Mouse (Mus musculus) embryonic facial prominence, embryonic 10.5 days (tissue): Measurements from ENCODE around the gene Boll. TPM values are rescaled to one million over a fixed set of nuclear protein-coding genes. Genes with fewer than 3 reads are reported as not detected.

Source experiments
- DNase-seq: peaks from one replicate; pipeline ENCODE4 v3.0.0-alpha.2; 2017; ENCODE audit warnings: low spot score
- H3K27ac ChIP-seq: fragments of 300-500 bp; sonication (generic); replicated peaks from 2 replicates; pipeline ENCODE4 v1.5.1; 2016; ENCODE audit warnings: mild to moderate bottlenecking
- H3K27me3 ChIP-seq: fragments of 300-500 bp; sonication (generic); replicated peaks from 2 replicates; pipeline ENCODE4 v1.6.1; 2016; ENCODE audit warnings: low read depth, mild to moderate bottlenecking; ENCODE audit not compliant: poor library complexity, severe bottlenecking
- H3K36me3 ChIP-seq: fragments of 300-500 bp; sonication (generic); replicated peaks from 2 replicates; pipeline ENCODE4 v1.6.1; 2016; ENCODE audit warnings: mild to moderate bottlenecking, moderate library complexity
- H3K4me1 ChIP-seq: fragments of 300-500 bp; sonication (generic); 2 replicates; pipeline ENCODE4 v1.6.1; 2016
- H3K4me3 ChIP-seq: fragments of 300-500 bp; sonication (generic); 2 replicates; pipeline ENCODE4 v1.5.1; 2016; ENCODE audit warnings: mild to moderate bottlenecking, moderate library complexity
- H3K9me3 ChIP-seq: fragments of 300-500 bp; sonication (generic); 2 replicates; pipeline ENCODE4 v1.6.1; 2016; ENCODE audit warnings: mild to moderate bottlenecking
- WGBS: fragments of 180-500 bp; shearing (Covaris S2); methylation state at CpG from one replicate; pipeline ENCODE4 v1.1.7; 2016; 5-methylcytosine and 5-hydroxymethylcytosine counted together
- polyA plus RNA-seq: library from polyadenylated mRNA; unstranded; fragments of >200 nt; fragmentation: Nextera tagmentation; extraction: Ambion mirVana; gene quantifications from 2 replicates; pipeline ENCODE4 v1.2.1, GENCODE M21; 2016

Boll gene
- polyA plus RNA-seq, 1 experiment from 2014 or later, result not detected

DNA sequence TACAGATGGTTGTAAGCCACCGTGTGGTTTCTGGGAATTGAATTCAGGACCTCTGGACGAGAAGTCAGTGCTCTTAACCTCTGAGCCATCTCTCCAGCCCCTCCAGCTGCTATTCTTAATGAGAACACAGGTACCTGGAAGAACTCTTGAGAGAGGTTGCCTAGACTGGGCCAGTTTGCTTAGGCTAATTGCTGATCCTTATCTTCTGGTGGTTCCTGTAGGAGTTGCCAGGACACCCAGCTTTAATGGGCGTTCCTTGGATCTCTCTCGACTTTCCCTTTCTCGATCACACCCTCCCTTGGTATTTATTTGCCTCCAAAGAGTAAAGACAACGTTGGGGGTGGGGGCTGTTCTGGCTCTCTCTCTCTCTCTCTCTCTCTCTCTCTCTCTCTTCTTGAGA, 149.8 kb downstream of the Boll start:
- peaks cover 30% of the 10 kb centered on the region for H3K4me1 ChIP-seq
- no peak for DNase-seq
- H3K4me3 ChIP-seq, result no peak overlapping the region
- 72% methylated on average over 6 of the region's 6 CpGs for WGBS
- H3K27me3 ChIP-seq, result no peaks in the 10 kb centered on the region
- no peaks in the 10 kb centered on the region; the same call in 1 of the 2 replicates for H3K36me3 ChIP-seq
- H3K27ac ChIP-seq, result no peak overlapping the region
- no peaks in the 10 kb centered on the region for H3K9me3 ChIP-seq

DNA sequence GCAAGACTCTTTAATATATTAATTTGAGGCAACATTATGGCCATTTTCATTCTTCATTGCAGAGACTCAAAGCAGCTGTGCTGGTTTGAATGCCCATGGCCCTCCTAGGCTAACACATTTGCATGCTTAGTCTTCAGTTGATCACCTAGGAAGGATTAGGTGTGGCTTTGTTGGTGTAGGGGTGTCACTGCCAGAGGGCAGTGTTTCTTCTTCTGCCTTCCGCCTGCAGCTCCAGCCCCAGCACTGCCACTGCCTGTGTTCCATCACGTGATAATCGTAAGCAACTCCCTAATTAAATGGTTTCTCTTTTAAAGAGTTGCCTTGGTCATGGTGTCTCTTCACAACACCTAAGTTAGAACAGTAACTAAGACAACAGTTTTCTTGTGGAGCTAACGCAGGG, 150.5 kb downstream of the Boll start:
- Histone ChIP-seq H3K4me1 (peaks cover 30% of the 10 kb centered on the region), H3K36me3 (no peaks in the 10 kb centered on the region; the same call in 1 of the 2 replicates), H3K27me3 (no peaks in the 10 kb centered on the region), H3K9me3 (no peaks in the 10 kb centered on the region), H3K4me3 (no peak overlapping the region), H3K27ac (no peak overlapping the region)
- WGBS, result 79% methylated on average over 4 of the region's 4 CpGs
- DNase-seq, result no peak

DNA sequence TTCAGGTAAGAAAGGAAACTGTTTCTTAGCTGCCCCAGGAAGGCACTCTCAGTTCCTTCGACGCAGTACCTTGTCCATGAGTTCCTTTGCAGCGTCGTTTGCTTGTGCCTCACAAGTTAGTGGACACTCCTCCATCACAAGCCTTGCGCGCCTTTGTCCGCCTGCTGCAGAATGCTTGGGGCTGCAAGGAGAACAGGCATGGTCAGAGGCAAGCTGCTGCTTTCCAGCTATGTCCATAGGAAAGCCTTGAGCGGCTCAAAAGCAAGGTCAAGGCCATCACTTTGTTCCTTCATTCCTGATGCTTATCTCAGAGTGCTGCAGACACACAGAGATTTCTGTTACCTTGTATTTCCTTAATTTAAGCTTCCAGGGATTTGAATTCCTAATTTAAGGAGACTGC, 152.2 kb downstream of the Boll start:
- Histone ChIP-seq H3K27me3 (no peaks in the 10 kb centered on the region), H3K4me3 (no peak overlapping the region), H3K36me3 (peaks cover 3% of the 10 kb centered on the region; the same call in 1 of the 2 replicates), H3K4me1 (peaks cover 33% of the 10 kb centered on the region), H3K9me3 (no peaks in the 10 kb centered on the region), H3K27ac (peak overlapping the region; percentile 75)
- 75% methylated on average over 8 of the region's 8 CpGs for WGBS
- no peak for DNase-seq

DNA sequence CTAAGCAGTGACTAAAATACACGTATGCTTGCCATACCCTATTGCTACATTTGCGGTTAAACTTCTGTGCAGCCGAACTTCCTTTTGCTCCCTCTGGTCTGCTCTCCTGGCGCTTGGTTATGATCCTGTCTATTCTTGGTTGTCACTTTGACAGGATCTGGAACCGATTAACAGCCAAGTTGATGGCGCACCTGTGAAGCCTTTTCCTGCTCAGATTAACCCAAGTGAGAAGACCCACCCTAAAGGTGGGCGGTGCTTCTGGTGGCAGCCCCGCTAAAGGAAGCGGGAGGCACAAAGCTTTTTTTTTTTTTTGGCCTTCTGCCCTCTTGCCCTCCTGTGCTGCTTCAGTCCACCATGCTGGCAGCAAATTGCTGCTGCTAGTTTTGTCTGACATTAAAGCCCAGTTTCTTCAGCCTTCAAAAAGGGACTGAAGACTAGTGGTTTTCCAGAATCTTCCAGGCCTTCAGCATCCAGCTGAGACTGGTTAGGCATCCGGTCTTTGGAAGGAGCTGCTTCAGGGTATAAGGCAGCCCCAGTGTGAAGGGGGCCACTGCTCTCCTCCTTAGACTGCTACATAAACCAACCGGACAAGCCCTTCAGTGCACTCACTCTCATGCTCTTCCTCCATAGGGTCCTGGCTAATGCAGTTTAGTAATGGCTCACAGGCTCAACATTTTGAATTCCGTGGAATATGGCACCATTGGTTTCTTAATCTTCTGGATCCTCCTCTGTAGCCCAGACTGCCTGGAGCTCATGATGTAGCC, 152.9 kb downstream of the Boll start:
- Histone ChIP-seq H3K9me3 (no peaks in the 10 kb centered on the region), H3K27me3 (no peaks in the 10 kb centered on the region), H3K36me3 (peaks cover 3% of the 10 kb centered on the region; the same call in 1 of the 2 replicates), H3K4me1 (peaks cover 35% of the 10 kb centered on the region), H3K4me3 (no peak overlapping the region), H3K27ac (peak overlapping the region; percentile 75)
- 34% methylated on average over 12 of the region's 12 CpGs for WGBS
- DNase-seq, result peak; percentile 66

DNA sequence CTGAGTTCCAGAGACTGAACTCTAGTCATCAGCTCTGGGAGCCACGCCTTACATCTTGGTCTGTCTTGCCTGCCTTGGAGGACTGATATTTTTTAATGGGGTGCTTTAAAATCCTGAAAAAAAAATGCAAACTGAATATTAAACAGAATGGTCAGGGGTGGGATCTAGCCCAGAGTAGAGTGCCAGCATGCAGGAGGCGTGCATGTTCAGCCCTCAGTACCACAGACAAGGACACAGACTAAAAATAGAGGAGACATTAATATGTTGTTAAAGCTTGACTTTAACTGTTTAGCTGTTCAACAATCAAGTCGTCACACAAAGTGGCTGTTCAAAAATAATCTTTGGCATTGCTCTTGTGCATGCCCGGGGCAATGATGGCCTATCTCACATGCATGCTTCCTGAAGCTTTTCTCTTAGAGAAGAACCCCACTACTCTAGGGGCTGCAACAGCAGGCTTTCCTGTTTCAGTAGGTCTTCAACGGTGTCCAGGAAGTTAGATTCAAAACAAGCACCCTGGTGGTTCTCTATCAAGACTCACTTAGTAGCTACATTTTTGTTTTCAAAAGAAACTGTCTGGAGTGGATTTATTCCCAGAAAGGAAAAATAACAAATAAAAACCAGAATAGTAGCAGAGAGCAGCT, 154.6 kb downstream of the Boll start:
- peaks cover 32% of the 10 kb centered on the region for H3K4me1 ChIP-seq
- H3K36me3 ChIP-seq, result peaks cover 5% of the 10 kb centered on the region
- WGBS, result 70% methylated on average over 5 of the region's 5 CpGs
- no peaks in the 10 kb centered on the region for H3K9me3 ChIP-seq
- DNase-seq, result no peak
- no peaks in the 10 kb centered on the region for H3K27me3 ChIP-seq
- H3K27ac ChIP-seq, result no peak overlapping the region
- H3K4me3 ChIP-seq, result no peak overlapping the region

DNA sequence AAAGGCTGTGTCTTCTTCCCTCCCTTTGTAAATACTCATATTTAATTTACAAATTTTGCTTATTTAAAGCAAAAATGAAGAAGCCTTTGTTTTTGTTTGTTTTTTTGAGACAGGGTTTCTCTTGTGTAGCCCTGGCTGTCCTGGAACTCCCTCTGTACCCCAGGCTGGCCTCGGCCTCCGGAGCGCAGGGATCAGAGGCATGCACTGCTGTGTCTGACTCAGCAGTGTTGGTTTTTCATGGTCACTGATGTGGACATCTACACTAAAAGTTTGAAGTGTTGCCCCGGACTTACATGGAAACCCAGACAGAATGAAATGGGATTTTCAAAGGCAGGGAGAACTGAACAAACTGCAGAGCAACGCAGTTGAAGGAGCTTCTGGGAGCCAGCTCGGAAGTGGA, 155.7 kb downstream of the Boll start:
- no peak for DNase-seq
- Histone ChIP-seq H3K36me3 (peaks cover 8% of the 10 kb centered on the region), H3K27ac (no peak overlapping the region), H3K9me3 (no peaks in the 10 kb centered on the region), H3K4me3 (no peak overlapping the region), H3K4me1 (peaks cover 32% of the 10 kb centered on the region), H3K27me3 (no peaks in the 10 kb centered on the region)
- WGBS, result 90% methylated on average over 6 of the region's 6 CpGs

DNA sequence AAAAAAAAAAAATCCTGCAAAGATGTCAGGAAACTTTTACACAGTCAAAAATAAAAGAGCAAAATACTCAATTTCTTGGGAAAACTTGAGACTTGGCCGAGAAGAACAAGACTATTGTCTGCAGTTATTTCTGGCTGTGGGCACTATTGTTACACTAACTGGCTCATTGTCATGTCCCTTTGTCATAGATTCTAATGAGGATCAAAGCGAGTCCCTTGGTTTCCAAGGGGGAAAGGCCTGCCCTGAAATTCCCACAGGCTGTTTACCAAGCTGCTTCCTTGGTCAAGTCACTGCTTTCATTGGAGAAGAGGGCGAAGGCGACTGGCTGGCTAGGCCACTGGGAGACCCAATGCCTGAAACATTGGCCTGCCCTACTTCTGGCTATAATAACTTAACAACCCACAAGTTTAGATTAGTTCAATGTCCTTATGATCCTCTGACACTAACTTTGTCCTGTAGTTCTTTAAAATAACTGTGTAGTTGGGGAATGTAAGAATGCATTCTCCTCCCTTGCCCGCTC, 157.4 kb downstream of the Boll start:
- DNase-seq, result no peak
- no peak overlapping the region for H3K4me3 ChIP-seq
- H3K36me3 ChIP-seq, result peaks cover 12% of the 10 kb centered on the region
- no peaks in the 10 kb centered on the region for H3K27me3 ChIP-seq
- no peak overlapping the region for H3K27ac ChIP-seq
- WGBS, result 45% methylated on average over 5 of the region's 5 CpGs
- peaks cover 32% of the 10 kb centered on the region for H3K4me1 ChIP-seq
- H3K9me3 ChIP-seq, result no peaks in the 10 kb centered on the region

DNA sequence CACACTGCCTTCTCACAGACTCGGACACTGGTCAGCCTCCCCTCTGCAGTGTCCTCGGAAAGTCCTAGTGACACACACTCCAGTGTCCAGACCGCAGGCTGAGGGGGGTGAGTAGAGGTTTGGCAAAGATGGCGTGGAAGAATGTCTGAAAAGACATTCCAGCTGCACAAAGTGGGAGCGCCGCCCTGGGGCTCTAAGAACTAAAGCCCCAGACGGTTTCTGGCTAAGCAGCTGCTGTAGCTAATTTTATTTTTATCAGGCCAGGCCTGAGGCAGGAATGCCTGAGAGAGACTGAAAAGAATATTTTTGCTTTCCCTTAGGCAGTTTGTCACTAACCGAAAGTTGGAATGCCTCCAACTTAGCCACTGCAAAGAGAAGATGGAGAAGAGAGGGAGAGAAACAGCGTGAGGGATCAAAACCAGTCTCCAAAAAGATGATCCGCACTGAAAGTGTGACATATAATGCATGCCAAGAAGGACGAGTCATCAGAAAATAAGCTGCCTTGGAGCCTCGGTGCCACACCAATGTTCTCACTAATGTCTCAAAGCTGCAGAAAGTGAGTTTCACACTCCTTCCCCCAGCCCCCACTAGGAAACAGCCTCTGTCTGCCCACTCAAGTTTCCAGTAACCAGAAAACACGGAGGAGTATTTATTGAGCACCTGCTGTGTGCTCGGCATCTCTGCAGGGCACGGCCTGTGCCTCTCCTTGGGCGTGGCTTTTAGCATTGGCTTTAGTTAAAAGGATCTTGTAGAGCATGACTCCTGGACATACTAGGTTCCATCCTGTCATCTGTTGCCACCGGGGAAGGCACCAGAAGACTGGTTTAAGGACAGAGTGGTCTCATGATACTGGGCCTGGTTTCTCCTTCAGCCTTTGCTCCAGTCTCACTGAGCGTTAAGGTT, 161.2 kb downstream of the Boll start:
- 69% methylated on average over 18 of the region's 18 CpGs for WGBS
- no peak for DNase-seq
- Histone ChIP-seq H3K27me3 (no peaks in the 10 kb centered on the region), H3K9me3 (no peaks in the 10 kb centered on the region), H3K4me3 (no peak overlapping the region), H3K27ac (no peak overlapping the region; the same call in 1 of the 2 replicates), H3K4me1 (peaks cover 19% of the 10 kb centered on the region), H3K36me3 (peaks cover 12% of the 10 kb centered on the region)

DNA sequence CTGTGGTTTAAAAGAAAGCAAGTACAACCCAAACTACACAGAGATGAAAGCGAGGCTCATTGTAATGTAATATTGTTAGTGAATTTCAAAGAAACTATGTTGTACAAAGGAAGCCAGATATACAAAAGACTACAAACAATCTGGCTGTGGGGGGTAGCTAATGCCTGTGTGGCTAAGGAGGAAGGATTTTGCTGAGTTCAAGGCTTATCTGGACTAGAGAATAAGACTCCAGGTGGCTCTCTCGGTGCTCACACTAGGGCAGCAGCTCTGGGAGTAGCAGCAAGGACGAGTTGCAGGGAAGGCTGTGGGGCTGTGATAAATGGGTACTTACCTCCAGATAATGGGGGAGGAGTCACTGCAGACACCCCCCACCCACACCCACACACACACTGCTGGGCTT, 164.6 kb downstream of the Boll start:
- no peak overlapping the region for H3K27ac ChIP-seq
- H3K4me3 ChIP-seq, result no peak overlapping the region
- DNase-seq, result no peak
- H3K9me3 ChIP-seq, result no peaks in the 10 kb centered on the region
- H3K27me3 ChIP-seq, result peaks cover 4% of the 10 kb centered on the region
- peaks cover 8% of the 10 kb centered on the region for H3K36me3 ChIP-seq
- WGBS, result 28% methylated on average over 3 of the region's 3 CpGs
- H3K4me1 ChIP-seq, result peaks cover 33% of the 10 kb centered on the region

Other genes starting within 250 kb of the Boll start
- gene Mob4, start 232.2 kb downstream of the Boll start, polyA plus RNA-seq, result 129 and 137 TPM in 2 replicates
- gene Rftn2, start 136.7 kb downstream of the Boll start, polyA plus RNA-seq, result 10.6 and 13.6 TPM in 2 replicates
- gene Mars2, start 126.3 kb downstream of the Boll start, polyA plus RNA-seq, result 3.2 and 3.4 TPM in 2 replicates
- gene Plcl1, start 42.5 kb upstream of the Boll start, polyA plus RNA-seq, result 0.57 and 0.81 TPM in 2 replicates